Mouse (Mus musculus) liver, embryonic 14.5 days (tissue): ENCODE results near the gene Rac2.

Experiments
- CTCF ChIP-seq: IDR thresholded peaks from 2 replicates; pipeline ENCODE4 v1.5.1; 2016; ENCODE audit warnings: antibody characterized with exemption, low read depth, control low read depth
- EP300 ChIP-seq: IDR thresholded peaks from 2 replicates; pipeline ENCODE4 v1.6.1; 2016; ENCODE audit warnings: antibody characterized with exemption, low read depth

DNA sequence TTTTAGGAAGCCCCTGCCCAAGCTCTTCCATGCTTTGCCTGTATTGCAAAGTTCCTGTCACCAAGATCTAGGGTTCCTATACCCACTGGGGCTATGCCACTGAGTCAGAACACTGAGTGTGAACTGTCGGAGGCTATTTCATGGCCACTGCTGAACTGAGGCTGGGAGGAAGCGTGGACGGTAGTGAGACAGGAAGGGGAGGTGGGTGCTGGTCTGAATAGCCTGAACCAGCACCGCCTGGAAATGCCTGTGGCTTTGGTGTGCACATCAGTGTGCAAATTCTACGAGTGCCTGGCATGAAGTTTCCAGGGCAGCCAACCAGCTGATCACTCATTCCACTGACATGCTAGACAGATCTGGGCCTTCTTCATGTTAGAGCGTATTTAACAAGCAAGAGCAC, 50.7 kb downstream of the Rac2 start:
- TF ChIP-seq CTCF (no peak), EP300 (no peak)
